Mouse (Mus musculus): ENCODE results near the gene Zfp607b. TPM values are rescaled to one million over a fixed set of nuclear protein-coding genes. Genes with fewer than 3 reads are reported as not detected.

Gene Zfp607b
- polyA plus RNA-seq (2017; shearing (Covaris generic)) = 0.79 TPM

DNA sequence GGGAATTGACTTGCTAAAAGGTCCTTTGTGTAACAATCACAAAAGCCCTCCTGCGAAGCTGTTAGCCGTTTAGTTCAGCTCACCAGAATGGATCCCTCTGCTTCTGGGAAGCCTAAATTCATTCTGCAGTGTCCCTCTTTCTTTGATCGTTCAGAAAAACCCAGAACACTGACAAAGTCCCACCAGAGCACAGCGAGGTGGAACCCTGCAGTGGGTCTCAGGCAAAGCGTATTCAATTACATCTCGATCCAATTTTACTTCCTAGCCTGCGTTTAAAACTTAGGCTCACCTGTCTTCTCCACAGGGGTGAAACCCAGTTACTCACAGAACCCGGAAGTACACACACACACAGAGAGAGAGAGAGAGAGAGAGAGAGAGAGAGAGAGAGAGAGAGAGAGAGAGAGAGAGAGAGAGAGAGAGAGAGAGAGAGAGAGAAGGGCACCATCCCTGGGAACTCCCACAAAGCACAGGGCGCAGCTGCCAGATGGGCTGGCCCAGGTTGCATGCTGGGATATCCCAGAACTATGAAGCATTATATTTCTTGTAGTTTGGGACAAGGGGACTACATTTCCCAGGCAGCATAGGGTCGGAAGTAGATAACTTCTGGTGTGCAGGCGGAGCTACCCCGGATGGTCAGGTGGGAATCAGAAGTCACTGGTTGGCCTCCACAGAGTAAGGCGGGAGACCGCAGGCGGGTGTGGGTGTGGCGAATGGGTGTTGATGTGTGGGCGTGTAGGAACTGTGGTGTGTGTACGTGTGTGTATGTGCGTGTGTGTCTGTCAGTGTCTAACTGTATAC is at the start of gene Zfp607b:
Zfp607b (plus strand) TSS at position 526 of the 798 bp plus-strand sequence.

GRCm38 (mm10) chr7:27653681-27654437 is 35.3 kb upstream of the Zfp607b start, which contains the start of gene Ttc9b:
Gene Ttc9b (plus strand): TSS chr7:27653915.

DNA sequence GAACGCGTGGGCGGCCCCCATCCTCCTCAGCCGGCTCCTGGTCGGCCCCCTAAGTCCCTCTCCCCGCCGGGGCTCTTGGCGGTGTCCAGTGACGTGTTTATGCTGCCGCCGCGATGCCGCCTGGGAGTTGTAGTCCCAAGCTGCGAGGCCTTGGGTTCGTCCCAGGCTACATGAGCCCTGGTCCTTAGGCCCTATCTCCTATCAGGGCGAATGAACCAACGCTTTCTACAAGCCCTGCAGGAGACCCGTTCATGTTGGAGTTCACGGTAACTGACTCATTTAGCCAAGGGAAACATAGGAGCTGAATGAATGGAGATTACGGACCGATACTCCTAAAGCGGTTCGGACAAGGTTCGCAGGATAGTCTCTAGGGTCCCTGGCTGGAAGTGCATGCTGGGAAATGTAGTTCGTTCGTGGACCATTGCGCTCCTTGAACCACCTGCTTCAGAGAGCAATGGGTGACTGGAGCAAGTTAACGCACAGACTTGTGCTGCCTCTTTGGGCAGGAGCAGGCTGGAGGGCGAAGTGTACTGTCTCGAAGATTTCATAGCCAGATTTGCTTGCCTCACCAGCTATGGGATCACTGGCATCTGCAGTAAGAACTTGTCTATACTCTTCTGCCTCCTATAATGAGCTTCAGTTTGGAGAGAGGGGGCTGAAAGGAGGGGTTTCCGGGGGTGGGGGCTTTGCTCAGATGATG is 14.5 kb upstream of the Zfp607b start, which contains the start of gene Map3k10:
Map3k10 (minus strand) TSS at position 77 of the 700 bp plus-strand sequence.

DNA sequence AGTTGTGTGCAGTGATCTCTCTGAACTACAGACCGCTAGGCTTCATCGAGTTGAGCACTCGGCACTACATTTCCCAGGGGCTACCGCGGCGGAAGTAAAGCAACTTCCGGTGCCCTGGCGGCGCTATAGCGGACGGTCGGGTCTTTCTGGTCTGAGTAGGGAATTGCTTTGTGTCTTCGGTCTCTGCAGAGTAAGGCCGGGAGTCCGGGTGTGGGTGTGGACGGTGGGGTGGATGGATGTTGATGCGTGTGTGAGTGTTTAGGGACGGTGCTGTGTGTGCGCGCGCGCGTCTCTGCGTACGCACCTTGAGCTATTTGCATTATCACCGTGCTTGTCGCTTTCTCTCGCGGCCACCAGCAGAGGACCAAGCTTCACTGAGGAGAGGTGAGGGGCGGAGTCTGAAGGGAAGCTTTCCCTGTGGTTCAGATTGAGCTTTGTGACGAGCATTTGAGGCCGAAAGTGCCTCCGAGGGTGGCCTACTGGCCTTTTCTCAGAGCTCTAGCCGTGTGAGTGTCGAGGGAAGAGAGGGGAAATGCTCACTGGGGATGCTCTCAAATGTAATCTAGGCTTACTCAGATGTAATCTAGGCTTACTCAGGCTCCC is 42.2 kb downstream of the Zfp607b start, which contains the start of gene Zfp60:
Zfp60 (plus strand) TSS at position 109 of the 603 bp plus-strand sequence.

Other genes starting within 250 kb of the Zfp607b start
- gene Sptbn4, start 241.7 kb upstream of the Zfp607b start, polyA plus RNA-seq (2017; shearing (Covaris generic)) = not detected
- 5.3 TPM for gene Blvrb, start 241.4 kb upstream of the Zfp607b start, polyA plus RNA-seq (2017; shearing (Covaris generic))
- gene Sertad3, start 215.6 kb upstream of the Zfp607b start, polyA plus RNA-seq (2017; shearing (Covaris generic)) = 21.2 TPM
- gene Sertad1, start 202.4 kb upstream of the Zfp607b start, polyA plus RNA-seq (2017; shearing (Covaris generic)) = 124 TPM
- 0.20 TPM for gene Prx, start 190.0 kb upstream of the Zfp607b start, polyA plus RNA-seq (2017; shearing (Covaris generic))
- gene Hipk4, start 166.1 kb upstream of the Zfp607b start, polyA plus RNA-seq (2017; shearing (Covaris generic)) = not detected
- 201 TPM for gene Pld3, start 136.1 kb upstream of the Zfp607b start, polyA plus RNA-seq (2017; shearing (Covaris generic))
- 16.1 TPM for gene 2310022A10Rik, start 136.1 kb upstream of the Zfp607b start, polyA plus RNA-seq (2017; shearing (Covaris generic))
- gene Akt2, start 97.8 kb upstream of the Zfp607b start, polyA plus RNA-seq (2017; shearing (Covaris generic)) = 99.9 TPM
- not detected for gene Ttc9b, start 35.4 kb upstream of the Zfp607b start, polyA plus RNA-seq (2017; shearing (Covaris generic))
- gene Map3k10, start 14.7 kb upstream of the Zfp607b start, polyA plus RNA-seq (2017; shearing (Covaris generic)) = 9.9 TPM
- 6.8 TPM for gene Zfp60, start 42.0 kb downstream of the Zfp607b start, polyA plus RNA-seq (2017; shearing (Covaris generic))
- gene Zfp626, start 117.9 kb downstream of the Zfp607b start, polyA plus RNA-seq (2017; shearing (Covaris generic)) = 1.2 TPM
- gene Zfp59, start 149.3 kb downstream of the Zfp607b start, polyA plus RNA-seq (2017; shearing (Covaris generic)) = 3.8 TPM
- gene Zfp607a, start 168.2 kb downstream of the Zfp607b start, polyA plus RNA-seq (2017; shearing (Covaris generic)) = 9.9 TPM
- 4.5 TPM for gene Zfp974, start 240.1 kb downstream of the Zfp607b start, polyA plus RNA-seq (2017; shearing (Covaris generic))